Mouse (Mus musculus) ES-E14 (cell line): ENCODE measurements around the gene Spata31d1d.
"Not testable (repeated sequence)": the region's sequence is repeated elsewhere in the genome, so short reads cannot be mapped to it uniquely, and the experiment has no call there.

Experiments
- CHD2 ChIP-seq: IDR thresholded peaks from 2 replicates; pipeline ENCODE4 v1.6.1; 2014; ENCODE audit warnings: mild to moderate bottlenecking, low read depth, low read length, inconsistent platforms
- HCFC1 ChIP-seq: IDR thresholded peaks from 2 replicates; pipeline ENCODE4 v1.6.1; 2012; ENCODE audit warnings: low read length, inconsistent platforms, borderline replicate concordance; ENCODE audit not compliant: insufficient read depth
- ZNF384 ChIP-seq: IDR thresholded peaks from 2 replicates; pipeline ENCODE4 v1.6.1; 2012; ENCODE audit warnings: low read depth, low read length, inconsistent platforms

GRCm38 (mm10) chr13:59700137-59700536 is 31.4 kb downstream of the Spata31d1d start:
- not testable (repeated sequence) for TF ChIP-seq ZNF384, HCFC1, CHD2
